Mouse (Mus musculus) WW6 (cell line): ENCODE measurements around the gene Selenoo.
A peak's percentile ranks its signal among the peaks of the same experiment; 100 is the strongest.

Experiments
- DNase-seq: peaks from one replicate; pipeline ENCODE4 v3.0.0-alpha.2; 2013; ENCODE audit warnings: low read depth, low spot score

Gene Selenoo

DNA sequence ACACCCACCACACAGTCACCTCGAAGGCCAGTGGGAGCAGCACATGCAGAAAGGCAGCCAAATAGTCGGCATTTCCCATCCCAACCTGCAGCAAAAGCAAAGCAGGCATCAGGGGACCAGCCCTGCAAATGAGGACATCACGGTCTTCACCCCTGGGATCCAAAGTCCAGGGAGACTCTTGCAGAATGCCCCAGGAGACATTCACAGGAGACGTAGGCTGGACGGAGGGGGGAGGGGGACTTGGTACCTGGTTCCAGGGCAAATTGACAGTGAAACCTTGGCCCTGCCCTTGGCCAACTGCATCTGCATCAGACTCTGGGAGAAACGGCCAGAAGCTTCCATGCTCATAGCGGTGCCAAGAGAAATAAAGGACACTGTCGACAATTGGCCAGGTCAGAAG, 37.7 kb downstream of the Selenoo start:
- no peak for DNase-seq

DNA sequence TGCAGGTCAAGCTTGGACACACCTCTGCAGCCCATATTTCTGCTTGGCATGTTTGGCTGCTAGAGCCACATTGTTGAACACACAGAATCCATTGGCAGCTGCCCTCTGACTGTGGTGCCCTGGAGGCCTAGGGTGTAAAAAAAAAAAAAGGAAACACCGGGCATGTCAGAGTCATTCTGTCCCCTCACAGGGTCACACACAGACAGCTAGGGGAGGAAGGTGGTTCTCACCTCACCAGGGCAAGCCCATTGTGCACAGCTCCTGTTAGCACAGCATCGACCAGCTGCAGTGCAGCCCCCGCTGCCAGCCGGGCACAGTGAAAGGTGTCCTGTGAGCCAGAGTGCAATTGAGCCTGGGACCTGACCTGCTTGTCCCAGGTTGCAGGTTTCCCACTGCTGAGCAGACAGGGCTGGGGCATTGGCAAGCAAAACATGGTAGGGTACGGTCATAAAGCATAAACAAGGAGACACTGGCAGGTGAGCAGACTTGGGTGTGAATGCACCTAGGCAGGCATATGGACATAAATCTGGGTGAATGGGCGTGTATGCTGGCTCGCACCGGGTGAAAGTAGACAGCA, 38.6 kb downstream of the Selenoo start:
- DNase-seq, result no peak

DNA sequence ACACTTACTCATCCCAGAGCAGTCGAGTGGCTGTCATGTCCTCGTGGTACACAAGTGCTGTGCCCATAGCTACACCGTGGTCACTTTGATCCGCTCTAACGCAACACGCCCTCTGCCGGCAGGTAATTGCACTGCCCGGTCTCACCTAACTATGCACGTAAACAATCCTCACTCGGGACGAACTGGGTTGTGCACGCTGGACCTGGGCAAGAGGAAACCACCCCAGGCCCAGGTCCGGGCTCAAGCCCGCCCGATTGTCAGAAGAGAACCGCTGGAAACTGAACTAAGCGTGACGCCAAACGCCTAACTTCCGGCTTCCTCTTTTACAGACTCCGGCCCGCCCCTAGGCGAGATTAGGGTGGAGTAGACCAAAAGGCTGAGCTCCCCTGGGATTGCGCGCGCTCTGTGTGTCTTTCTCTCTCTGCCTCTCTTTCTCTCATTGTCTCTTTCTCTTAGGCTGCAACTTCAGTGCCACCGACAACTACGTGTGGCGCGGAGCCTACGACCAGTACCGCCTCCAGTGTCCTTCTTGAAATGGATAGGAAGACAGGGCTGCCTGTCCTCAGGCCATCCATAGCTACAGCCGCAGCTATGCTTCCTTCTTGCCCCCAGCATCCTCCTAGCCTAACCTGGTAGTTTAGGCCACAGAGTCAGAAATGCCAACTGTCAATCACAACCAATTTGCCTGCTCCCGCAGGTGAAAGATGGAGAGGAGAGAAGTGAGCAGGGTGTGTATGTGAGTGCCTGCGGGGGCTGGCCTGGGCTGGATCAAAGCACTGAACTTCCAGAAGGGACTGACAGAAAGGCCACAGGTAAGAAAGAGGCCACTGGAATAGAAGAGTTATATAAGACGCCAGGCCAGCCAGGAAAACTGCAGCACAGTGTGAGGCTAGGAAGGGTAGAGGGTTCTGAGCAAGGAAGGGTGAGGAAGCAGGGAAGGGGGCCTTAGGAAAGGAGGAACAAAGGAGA, 39.8 kb downstream of the Selenoo start, which contains the start of gene Hdac10:
Gene Hdac10, minus strand, starts transcription at position 319 of the 969 bp plus-strand sequence.
- DNase-seq, result no peak

DNA sequence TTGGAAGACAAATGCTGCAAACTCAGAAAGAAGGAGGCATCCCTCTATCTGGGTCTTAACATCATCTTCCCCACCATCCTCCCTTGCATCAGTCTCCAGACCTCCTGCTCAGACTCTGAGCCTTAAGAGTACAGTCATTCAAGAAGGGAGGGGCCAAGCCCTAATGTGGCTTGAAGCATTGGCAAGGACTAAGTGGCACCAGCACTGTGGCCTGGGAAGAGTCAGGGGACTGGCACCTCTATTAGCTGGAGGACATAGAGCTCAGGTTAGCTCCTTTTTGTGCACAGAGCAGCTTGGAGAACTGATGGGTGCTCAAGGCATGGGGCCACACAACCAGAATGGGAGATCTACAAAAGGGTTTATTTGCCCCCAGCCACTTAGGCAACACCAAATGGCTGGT, 41.4 kb downstream of the Selenoo start:
- no peak for DNase-seq

DNA sequence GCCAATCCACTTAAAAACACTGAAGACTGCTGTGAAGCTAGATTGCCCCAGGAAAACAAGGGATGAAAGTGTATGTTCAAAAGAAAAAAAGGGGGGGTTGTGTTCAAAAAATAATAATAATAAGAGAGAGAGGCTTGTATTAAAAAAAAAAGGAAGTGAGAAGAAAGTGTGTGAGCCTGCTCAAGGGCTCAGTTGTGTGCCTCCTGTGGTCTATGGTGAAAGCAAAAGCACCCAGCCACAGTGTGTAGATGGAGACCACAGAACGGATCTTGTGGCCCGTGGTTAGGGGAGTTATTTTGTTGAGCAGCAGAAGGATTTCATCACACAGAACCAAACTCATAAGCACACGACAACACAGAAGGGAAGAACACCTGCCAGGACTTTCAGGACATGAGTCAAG, 42.4 kb downstream of the Selenoo start:
- no peak for DNase-seq

DNA sequence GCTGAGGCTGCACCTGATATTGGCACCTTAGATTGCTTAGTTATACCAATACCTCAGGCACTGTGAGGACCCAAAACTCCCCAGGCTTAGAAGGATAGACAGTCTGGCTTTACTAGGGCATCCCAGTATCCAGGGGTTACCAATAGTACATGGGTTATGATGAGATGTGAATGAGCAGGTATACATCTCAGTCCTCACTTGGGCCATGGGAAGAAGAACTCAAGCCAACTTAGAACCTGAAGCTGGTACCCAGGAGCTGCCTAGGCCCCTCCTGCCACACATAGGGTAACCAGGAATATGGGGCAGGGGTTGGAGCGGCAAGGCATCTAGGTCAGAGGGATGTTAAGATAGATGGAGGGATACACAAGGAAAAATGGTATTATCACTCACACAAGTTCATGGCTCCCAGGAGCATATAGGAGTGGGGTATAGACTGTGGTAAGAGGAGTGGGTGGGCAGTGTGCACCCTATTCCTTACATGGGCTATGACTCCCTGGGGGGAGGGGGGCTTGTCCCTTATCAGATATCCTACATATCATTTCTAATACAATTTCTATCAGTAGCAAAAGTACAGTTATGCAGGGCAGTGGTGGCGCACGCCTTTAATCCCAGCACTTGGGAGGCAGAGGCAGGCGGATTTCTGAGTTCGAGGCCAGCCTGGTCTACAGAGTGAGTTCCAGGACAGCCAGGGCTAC, 47.7 kb downstream of the Selenoo start:
- DNase-seq, result no peak

DNA sequence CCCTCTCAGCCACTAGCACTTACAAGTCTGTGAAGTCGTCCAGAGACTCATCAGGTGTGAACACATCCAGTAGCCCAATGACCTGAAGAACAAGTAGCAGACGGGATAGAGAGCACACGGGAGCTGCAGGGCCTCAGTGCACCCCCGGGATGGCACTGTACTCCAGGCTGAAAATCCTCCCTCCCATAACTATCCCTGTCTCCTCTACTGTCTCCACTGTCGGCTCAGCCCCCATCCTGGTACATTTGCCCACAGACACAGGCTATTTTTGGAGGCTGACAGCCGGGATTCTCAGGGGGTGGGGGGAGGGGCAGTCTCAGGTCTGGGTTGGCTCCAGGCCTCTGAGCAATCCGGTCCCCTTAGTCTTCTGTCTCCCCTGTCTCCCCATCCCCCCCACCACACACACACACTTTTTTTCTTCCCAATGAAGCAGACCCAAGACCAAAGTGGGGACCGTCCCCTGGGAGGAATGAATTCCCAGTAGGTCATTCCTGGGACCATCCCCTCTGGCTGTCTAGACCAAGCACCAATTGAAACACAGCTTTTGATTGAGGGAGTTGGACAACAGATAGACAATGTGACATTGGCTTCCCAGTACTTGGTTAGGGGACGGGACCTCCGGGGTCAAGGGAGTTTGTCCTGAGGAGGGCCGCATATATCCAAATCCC, 48.6 kb downstream of the Selenoo start:
- DNase-seq, result no peak

DNA sequence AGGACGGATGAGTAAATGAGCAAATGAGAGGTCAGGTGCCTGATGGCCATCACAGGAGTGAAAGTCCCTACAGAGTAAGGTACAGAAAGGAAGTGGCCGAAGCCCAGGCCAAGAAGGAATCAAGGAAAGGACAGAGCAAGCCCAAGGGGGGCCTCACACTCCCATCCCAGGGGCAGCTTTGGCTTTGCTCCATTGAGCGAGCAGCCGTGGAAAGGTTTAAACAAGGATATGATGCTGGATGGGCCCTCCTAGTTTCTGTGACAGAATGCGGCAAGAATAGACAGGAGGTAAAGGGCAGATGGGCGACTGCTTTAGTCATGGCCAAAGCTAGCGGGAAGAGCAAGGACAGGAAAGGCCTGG, 49.1 kb downstream of the Selenoo start:
- DNase-seq, result no peak

DNA sequence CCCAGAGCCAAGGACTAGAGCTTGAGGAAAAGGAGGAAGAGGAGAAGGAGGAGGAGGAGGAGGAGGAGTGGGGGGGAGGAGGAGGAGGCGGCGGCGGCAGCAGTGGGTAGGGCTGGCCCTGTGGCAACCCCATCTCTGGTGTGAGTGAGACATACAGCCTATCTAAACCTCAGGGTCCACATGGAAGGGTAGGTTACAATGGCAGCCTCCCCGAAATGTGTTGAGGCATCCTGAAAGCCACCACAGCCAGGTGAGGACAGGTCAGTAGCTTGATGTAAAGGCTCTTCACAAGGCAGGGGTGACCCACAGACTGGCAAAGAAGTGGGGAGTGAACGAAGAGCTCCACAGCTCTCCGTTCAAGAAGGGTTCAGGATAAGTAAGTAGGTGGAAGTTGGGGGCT, 49.6 kb downstream of the Selenoo start:
- DNase-seq, result no peak

DNA sequence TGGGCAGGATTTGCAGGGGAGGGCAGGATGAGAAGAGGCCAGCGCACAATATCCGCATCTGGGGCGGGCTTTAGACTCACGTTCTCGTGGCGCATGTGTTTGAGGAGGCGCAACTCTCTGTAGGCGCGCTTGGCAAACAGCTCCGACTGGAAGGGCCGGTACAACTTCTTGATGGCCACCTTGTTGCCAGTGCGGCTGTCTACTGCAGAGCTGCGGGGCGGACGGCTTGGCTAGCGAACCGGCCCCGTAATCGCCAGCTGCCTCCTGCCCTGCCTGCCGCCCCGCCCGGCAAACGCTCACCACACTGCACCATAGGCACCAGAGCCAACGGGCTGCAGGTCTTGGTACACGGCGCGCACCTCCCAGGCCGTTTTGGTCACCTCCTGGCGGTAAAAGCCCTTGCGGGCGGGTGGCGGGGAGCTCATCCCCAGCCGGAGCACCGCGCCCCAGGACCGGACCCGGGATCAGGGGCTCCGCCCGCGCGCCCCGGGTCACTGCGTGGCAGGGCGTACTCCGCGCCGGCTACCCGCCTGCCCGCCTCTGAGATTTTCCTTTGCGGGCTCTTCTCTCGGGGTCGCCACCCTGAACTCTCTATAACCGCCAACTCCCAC, 51.3 kb downstream of the Selenoo start:
- no peak for DNase-seq

DNA sequence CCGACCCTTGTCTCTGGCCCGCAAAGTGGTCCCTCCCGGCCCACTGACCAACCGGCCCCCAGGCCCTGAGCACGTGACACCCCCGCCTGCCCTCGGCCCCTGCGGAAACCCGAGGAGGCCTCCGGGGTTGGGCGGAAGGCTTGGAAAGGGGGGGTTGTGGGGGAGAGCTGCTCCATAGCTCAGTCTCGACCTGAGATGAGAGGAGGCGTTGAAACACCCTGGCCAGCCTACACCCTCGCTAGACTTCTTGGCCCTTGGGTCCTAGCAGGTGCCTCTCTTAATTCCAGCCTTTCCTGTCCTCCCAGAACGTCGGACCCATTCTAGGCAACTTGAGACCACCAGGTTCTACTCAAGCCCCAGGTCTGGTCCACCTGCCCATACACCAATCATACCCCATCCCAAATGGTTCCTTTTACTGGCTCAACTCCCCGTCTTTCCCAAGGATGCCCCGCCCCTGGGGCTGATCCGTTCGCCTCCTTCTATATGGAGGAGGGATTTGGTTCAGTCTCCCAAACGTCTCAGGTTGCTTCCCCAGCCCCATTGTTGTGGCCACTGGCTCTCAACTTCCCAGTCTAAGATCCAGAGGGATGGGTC, 51.9 kb downstream of the Selenoo start, which contains the start of gene Mapk12:
Gene Mapk12, minus strand, starts transcription at position 45 of the 594 bp plus-strand sequence.
- peak; percentile 56 for DNase-seq

DNA sequence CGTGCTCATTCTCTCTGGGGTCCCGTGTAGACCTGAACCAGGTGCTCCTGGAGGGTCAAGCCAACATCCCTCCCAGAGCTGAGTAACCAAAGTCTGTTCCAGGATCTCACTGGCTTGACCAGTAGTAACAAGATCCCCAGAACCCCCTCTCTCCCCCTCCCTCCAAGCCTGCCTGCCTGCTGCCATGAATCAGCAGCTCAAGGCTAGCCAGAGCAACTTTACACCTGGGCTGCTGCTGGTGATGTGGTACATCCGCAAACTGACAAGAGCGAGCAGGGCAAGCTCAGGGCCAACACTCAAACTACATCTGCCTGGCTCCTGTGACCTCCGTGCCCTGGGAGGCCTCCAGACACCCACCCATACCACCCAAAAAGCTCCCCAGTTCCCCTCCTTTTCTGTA, 52.6 kb downstream of the Selenoo start:
- DNase-seq, result no peak

DNA sequence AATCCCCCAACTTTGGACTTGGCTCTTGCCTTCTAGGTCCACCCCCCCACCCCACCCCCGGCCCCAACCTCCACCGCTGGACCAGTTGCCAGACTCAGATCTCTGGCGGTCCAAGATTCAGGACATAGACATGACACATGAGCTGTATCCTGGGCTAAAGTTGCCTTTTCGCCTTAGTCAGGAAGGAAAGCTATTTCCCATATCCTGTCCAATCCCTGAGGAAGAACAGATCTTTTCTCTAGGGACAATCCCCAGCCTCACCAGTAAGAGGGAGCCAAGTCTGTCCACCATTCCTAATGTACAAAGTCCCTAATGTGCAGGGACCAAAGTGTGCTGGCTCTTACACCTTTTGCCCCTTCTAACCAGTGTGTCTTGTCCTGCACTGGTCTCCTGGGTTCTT, 53.0 kb downstream of the Selenoo start:
- DNase-seq, result no peak

DNA sequence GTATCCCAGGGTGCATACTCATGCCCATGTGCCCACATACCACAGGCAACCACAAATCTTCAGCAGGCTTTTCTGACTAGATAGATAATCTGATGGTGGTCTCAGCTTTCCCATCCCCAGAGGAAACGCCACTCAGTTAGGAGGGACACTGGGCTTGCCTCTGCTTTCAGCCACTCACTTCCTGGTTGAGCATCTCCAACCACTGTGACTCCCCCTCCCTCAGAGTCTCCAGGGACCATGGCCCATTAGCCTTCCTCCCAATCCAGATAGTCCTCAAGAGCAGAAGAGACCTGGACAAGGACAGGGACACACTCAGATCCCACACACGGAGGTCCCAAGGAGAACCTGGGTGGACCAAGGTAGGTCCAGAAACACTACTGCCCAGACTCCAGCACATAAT, 54.2 kb downstream of the Selenoo start:
- DNase-seq, result no peak

DNA sequence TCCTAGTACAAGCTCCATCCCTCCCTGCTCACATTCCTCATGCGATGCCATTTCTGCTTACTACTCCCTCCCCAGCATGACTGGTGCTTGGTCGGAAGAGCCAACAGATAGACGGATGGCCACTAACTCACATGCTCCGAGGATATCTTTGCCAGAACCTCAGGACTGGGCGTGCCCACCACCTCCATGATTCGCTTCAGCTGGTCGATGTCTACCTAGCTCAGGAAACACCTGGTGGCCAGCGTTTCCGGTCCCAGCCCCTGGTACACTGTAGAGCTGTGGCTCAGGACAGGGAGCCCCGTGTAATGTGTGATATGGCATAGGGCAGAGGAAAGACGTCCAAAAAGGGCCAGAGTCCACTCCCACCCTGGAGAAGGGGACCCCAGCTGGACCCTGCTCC, 56.1 kb downstream of the Selenoo start:
- DNase-seq, result no peak

DNA sequence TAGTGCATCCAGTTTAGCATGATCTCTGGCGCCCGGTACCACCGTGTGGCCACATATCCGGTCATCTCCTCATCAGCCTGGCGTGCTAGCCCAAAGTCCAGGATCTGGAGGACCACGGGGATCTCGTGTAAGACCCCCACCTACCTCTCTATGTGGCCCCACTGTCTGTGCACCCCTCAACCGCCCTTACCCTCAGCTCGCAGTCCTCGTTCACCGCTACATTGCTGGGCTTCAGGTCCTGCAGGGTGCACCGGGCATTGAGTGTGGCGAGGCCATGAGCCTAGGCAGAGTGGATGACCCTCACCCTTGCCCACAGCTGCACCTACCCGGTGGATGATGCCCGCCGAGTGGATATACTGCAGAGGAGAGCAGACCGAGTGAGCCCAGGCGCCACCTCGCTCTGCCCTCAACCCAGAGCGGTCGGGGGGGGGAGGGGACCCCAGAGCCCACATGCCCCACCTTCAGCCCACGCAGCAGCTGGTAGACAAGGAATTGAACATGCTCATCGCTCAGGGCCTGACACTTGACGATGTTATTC, 57.0 kb downstream of the Selenoo start:
- DNase-seq, result no peak

DNA sequence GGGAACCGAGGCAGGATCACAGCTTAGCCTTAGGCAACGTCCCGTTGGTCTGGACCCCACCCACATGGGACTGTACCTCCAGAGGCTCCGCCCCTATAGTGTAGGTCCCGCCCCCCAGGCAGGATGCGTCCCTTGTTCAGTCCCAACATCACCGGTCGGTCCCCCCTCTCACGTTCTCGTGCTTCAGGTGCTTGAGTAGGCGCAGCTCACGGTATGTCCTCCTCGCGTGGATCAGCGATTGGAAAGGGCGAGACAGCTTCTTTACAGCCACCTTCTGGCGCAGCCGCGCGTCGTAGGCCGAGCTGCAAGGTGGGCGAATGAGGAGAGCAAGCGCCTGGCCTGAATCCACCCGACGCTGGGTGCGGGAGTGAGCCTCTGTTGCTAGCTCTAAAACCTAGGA, 57.7 kb downstream of the Selenoo start:
- DNase-seq, result no peak

DNA sequence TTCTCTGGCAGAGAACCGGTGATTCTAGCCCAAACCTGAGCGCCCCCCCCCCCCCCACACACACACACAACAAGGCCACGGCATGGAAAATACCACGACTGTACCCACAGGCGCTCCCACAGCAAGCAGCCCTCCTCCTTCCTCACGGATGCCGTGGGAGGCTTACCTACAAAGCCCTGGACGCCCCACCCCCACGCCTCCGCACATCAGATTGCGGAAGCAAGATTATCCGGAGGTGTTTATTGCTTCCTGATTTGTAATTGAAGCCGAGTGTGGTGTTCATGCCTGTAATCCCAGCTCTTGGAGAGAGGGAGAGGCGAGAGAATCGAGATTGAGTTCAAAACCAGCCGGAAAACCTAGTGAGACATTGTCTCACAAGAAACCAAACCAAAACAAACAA, 58.1 kb downstream of the Selenoo start:
- no peak for DNase-seq

DNA sequence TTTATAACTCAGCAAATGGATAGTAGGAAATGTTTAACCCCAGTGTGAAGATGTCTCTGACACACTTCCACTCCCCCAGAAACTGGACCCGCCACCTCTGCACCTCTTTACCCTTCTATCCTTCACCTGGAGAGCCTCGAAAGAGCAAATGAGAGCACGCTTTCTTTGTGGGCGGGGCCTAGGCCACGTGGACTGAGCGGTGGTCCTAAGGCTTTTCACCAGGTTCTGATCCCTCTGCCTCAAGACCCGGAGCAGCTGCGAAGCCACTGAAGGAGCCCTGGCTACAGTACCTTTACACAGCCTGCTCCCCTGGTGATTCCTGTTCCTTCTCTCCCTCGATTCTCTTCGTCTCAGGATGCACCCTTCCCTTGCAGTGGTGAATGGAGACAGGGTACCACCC, 58.6 kb downstream of the Selenoo start:
- DNase-seq, result no peak

DNA sequence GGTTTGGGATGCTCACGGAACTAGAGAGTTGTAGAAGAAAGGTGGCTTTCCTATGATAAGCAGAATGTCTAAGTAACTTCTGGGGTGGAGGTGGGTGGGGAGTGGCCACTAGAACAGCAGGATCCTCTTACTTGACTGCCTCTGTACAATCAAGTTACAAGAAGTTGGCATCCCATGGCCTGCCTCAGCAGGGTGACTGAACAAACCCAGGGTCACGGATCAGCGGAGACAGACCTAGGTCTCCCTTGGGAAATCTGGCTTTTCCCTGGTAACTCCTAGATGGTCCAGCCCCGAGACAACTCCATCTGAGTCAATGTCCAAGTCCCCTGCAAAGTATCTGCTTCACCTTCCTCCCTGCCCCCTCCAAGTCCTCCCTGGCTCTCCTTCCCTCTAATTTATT, 59.0 kb downstream of the Selenoo start:
- DNase-seq, result no peak
